Mouse (Mus musculus) liver, postnatal 0 days (tissue): Measurements from ENCODE around the gene Vti1b. TPM values are rescaled to one million over a fixed set of nuclear protein-coding genes. Genes with fewer than 3 reads are reported as not detected.
A peak's percentile ranks its signal among the peaks of the same experiment; 100 is the strongest.
"Not testable (repeated sequence)": the region's sequence is repeated elsewhere in the genome, so short reads cannot be mapped to it uniquely, and the experiment has no call there.

Experiments used
- ATAC-seq: fragments of 200-750 bp; cut with Nextera tagmentation; 2 replicates; pipeline ENCODE4 v1.8.0; 2017; ENCODE audit warnings: mild to moderate bottlenecking, moderate library complexity
- DNase-seq: peaks from one replicate; pipeline ENCODE4 v3.0.0-alpha.2; 2016
- H3K27ac ChIP-seq: fragments of 300-500 bp; sonication (generic); 2 replicates; pipeline ENCODE4 v1.5.1; 2014; ENCODE audit warnings: antibody characterized with exemption, moderate library complexity, mild to moderate bottlenecking, low read depth
- H3K27me3 ChIP-seq: fragments of 300-500 bp; sonication (generic); 2 replicates; pipeline ENCODE4 v1.6.1; 2014; ENCODE audit warnings: low read length, control low read depth, mixed read lengths; ENCODE audit not compliant: insufficient read depth
- H3K36me3 ChIP-seq: fragments of 300-500 bp; sonication (generic); replicated peaks from 2 replicates; pipeline ENCODE4 v1.6.1; 2014; ENCODE audit warnings: mild to moderate bottlenecking, control low read depth, low read length, moderate library complexity, mixed read lengths; ENCODE audit not compliant: insufficient read depth
- H3K4me1 ChIP-seq: fragments of 300-500 bp; sonication (generic); 2 replicates; pipeline ENCODE4 v1.6.1; 2014; ENCODE audit warnings: antibody characterized with exemption, mild to moderate bottlenecking, control low read depth; ENCODE audit not compliant: insufficient read depth
- H3K4me2 ChIP-seq: fragments of 300-500 bp; sonication (generic); 2 replicates; pipeline ENCODE4 v1.6.1; 2014; ENCODE audit warnings: low read depth, mild to moderate bottlenecking, low read length, moderate library complexity, mixed read lengths
- H3K4me3 ChIP-seq: fragments of 300-500 bp; sonication (generic); 2 replicates; pipeline ENCODE4 v1.5.1; 2014; ENCODE audit warnings: low read depth, low read length
- H3K9ac ChIP-seq: fragments of 300-500 bp; sonication (generic); replicated peaks from 2 replicates; pipeline ENCODE4 v1.6.1; 2014; ENCODE audit warnings: mild to moderate bottlenecking, moderate library complexity
- H3K9me3 ChIP-seq: fragments of 300-500 bp; sonication (generic); 2 replicates; pipeline ENCODE4 v1.6.1; 2016; ENCODE audit warnings: mild to moderate bottlenecking, control low read depth, low read length, mixed read lengths
- CTCF ChIP-seq: sonication (generic); IDR thresholded peaks from 2 replicates; pipeline ENCODE4 v1.5.1; 2016; ENCODE audit warnings: antibody characterized with exemption, low read depth
- EP300 ChIP-seq: IDR thresholded peaks from 2 replicates; pipeline ENCODE4 v1.6.1; 2016; ENCODE audit warnings: antibody characterized with exemption, low read depth, mild to moderate bottlenecking
- WGBS: fragments of 180-500 bp; shearing (Covaris S2); extraction: QIAGEN DNeasy Blood & Tissue Kit; methylation state at CpG from one replicate; pipeline ENCODE4 v1.1.7; 2014; ENCODE audit not compliant: insufficient replicate concordance; 5-methylcytosine and 5-hydroxymethylcytosine counted together
- polyA plus RNA-seq: library from polyadenylated mRNA; unstranded; fragments of >200 nt; fragmentation: Nextera tagmentation; extraction: Ambion mirVana; gene quantifications from 2 replicates; pipeline ENCODE4 v1.2.1, GENCODE M21; 2015

The Vti1b gene
- polyA plus RNA-seq, 1 experiment from 2014 or later = 43.5 TPM

- ATAC-seq = no peak
- peaks cover 15% of the 10 kb centered on the region for H3K4me1 ChIP-seq
- TF ChIP-seq CTCF (peak; percentile 86), EP300 (no peak)
- no peak overlapping the region for H3K4me2 ChIP-seq
- H3K27me3 ChIP-seq = no peaks in the 10 kb centered on the region
- H3K4me3 ChIP-seq = no peak overlapping the region
- H3K36me3 ChIP-seq = peaks cover 4% of the 10 kb centered on the region; the same call in 1 of the 2 replicates
- no peak overlapping the region for H3K9ac ChIP-seq
- no peaks in the 10 kb centered on the region for H3K9me3 ChIP-seq
- H3K27ac ChIP-seq = no peak overlapping the region
- DNase-seq = peak; percentile 78
- 0% methylated on average over 3 of the region's 3 CpGs for WGBS
Observed at GRCm38 (mm10) chr12:79193441-79193840, 21.0 kb upstream of the Vti1b start.

GRCm38 (mm10) chr12:79192193-79192592 lies 19.7 kb upstream of the Vti1b start, which contains the start of gene Rdh11:
Gene Rdh11 (minus strand): TSS chr12:79192293.
- Histone ChIP-seq H3K27me3 (no peaks in the 10 kb centered on the region), H3K4me2 (peak within 1 kb of the TSS; percentile 93), H3K36me3 (peaks cover 15% of the 10 kb centered on the region), H3K27ac (peak within 1 kb of the TSS; percentile 80), H3K4me1 (peaks cover 15% of the 10 kb centered on the region), H3K4me3 (peak within 1 kb of the TSS; percentile 74), H3K9me3 (no peaks in the 10 kb centered on the region), H3K9ac (peak within 1 kb of the TSS; percentile 70)
- no peak for DNase-seq
- no peak for TF ChIP-seq EP300
- TF ChIP-seq CTCF = no peak
- ATAC-seq = no peak
- 61% methylated on average over 6 of the region's 6 CpGs for whole genome bisulfite sequencing

GRCm38 (mm10) chr12:79191701-79192100 lies 19.2 kb upstream of the Vti1b start:
- H3K9me3 ChIP-seq = no peaks in the 10 kb centered on the region
- peaks cover 20% of the 10 kb centered on the region for H3K36me3 ChIP-seq
- TF ChIP-seq CTCF (peak; percentile 71), EP300 (0 out of 2 replicates have a peak, but pooled peaks have one; percentile 18)
- DNase-seq (peak; percentile 85), ATAC-seq (peak; percentile 82)
- H3K9ac ChIP-seq = peak overlapping the region; percentile 70
- peaks cover 15% of the 10 kb centered on the region for H3K4me1 ChIP-seq
- peak overlapping the region; percentile 93 for H3K4me2 ChIP-seq
- H3K4me3 ChIP-seq = peak overlapping the region; percentile 74
- WGBS = 5% methylated on average over 14 of the region's 14 CpGs
- H3K27me3 ChIP-seq = no peaks in the 10 kb centered on the region
- peak overlapping the region; percentile 80 for H3K27ac ChIP-seq

DNA sequence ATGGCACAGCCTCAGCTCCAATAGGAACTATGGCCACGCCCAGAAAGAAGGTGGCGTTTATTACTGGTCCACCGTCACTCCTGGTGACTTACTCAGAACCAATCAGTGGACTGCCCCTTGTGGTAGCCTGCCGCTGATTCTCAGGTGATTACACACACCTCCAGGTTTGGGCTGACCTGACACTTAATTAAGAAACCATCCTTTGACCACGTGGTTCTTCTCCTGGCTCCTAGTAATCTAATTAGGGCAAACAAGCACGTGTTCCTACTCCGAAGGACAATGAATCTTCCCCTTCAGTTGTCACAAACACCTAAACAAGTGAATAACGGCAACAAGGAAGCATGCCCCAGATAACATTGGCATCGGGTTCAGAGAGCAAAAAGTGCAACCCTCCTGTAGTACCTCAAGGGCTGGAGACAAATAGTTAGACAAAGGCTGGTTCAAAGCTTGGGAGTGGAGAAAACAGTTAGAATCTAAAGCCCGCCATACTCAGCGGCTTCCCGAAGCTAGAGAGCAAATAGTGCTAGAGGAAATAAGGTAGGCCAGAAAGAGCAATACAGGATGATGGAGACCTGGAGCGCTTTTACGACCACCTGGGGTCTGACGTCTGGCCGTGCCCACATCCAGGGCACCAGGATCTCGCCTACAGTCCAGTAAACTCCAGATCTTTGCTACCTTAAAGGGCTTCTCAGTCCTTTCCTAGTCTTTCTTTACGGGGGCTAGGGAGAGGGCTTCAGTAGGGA lies 18.6 kb upstream of the Vti1b start:
- peak overlapping the region; percentile 80 for H3K27ac ChIP-seq
- peaks cover 26% of the 10 kb centered on the region for H3K36me3 ChIP-seq
- no peaks in the 10 kb centered on the region for H3K9me3 ChIP-seq
- 1% methylated on average over 18 of the region's 18 CpGs for WGBS
- H3K4me1 ChIP-seq = peaks cover 15% of the 10 kb centered on the region
- H3K4me2 ChIP-seq = peak overlapping the region; percentile 93
- H3K4me3 ChIP-seq = peak overlapping the region; percentile 74
- no peak for TF ChIP-seq EP300
- peak; percentile 40; the same call in 1 of the 2 replicates for TF ChIP-seq CTCF
- peak overlapping the region; percentile 70 for H3K9ac ChIP-seq
- no peaks in the 10 kb centered on the region for H3K27me3 ChIP-seq
- peak; percentile 95 for ATAC-seq
- peak; percentile 82 for DNase-seq

GRCm38 (mm10) chr12:79185160-79185559 lies 12.7 kb upstream of the Vti1b start:
- H3K27me3 ChIP-seq, H3K4me2 ChIP-seq, H3K9me3 ChIP-seq, H3K4me1 ChIP-seq, DNase-seq, H3K4me3 ChIP-seq, H3K9ac ChIP-seq, H3K27ac ChIP-seq, ATAC-seq: not testable (repeated sequence)
- 83% methylated on average over 5 of the region's 6 CpGs for WGBS
- peaks cover 69% of the 10 kb centered on the region for H3K36me3 ChIP-seq

GRCm38 (mm10) chr12:79175998-79176397 lies 3.5 kb upstream of the Vti1b start:
- Histone ChIP-seq H3K36me3 (peaks cover 27% of the 10 kb centered on the region), H3K9ac (no peak overlapping the region), H3K27ac (no peak overlapping the region), H3K9me3 (no peaks in the 10 kb centered on the region), H3K4me3 (no peak overlapping the region), H3K27me3 (no peaks in the 10 kb centered on the region), H3K4me1 (peaks cover 15% of the 10 kb centered on the region), H3K4me2 (no peak overlapping the region)
- no peak for TF ChIP-seq EP300
- no peak for TF ChIP-seq CTCF
- 95% methylated on average over 5 of the region's 5 CpGs for WGBS
- ATAC-seq (no peak), DNase-seq (no peak)
